Mouse (Mus musculus): Measurements from ENCODE around the gene Serpinb6c.
"Not testable (repeated sequence)": the region's sequence is repeated elsewhere in the genome, so short reads cannot be mapped to it uniquely, and the experiment has no call there.

Gene Serpinb6c

GRCm38 (mm10) chr13:33905176-33905954 is at the start of gene Serpinb6c:
Gene Serpinb6c, minus strand, starts transcription at chr13:33905708.
- DNase-seq = no peak

DNA sequence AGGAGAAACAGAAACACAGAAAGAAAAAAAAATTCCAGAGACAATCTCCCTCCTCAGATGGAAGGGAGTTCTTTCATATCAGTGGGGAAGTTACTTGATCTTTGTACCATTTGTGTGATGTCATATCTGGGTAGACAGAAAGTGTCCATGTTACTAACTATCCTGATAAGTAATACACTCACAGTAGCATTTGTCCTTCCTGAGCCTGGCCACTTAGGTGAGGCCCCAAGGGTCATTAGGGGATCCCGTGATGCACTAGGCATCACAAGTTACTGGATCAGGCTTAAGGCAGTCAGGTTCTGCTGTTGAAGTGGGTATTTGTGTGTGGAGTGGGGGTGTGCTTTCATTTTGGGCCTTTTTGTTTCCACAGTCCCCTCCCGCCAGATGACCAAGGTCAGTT is 47.4 kb upstream of the Serpinb6c start:
- DNase-seq = no peak

DNA sequence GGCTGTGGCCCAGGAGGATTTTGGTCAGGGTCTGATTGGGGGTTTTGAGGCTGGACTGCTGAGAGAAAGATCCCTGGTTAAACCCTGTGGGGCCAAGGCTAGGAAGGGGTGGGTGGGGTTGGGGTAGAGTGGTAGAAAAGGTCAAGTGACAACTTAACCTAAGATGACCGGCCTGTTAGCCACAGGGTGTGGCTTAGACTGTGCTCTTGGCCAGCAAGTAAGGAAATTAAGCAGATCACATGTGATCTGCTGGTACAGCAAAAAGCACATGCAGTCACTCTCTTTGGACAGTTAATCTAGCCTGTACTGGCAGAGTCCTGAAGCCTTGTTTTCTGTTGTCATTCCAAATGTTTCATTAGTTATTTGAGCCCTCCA is 46.6 kb upstream of the Serpinb6c start:
- DNase-seq = no peak

DNA sequence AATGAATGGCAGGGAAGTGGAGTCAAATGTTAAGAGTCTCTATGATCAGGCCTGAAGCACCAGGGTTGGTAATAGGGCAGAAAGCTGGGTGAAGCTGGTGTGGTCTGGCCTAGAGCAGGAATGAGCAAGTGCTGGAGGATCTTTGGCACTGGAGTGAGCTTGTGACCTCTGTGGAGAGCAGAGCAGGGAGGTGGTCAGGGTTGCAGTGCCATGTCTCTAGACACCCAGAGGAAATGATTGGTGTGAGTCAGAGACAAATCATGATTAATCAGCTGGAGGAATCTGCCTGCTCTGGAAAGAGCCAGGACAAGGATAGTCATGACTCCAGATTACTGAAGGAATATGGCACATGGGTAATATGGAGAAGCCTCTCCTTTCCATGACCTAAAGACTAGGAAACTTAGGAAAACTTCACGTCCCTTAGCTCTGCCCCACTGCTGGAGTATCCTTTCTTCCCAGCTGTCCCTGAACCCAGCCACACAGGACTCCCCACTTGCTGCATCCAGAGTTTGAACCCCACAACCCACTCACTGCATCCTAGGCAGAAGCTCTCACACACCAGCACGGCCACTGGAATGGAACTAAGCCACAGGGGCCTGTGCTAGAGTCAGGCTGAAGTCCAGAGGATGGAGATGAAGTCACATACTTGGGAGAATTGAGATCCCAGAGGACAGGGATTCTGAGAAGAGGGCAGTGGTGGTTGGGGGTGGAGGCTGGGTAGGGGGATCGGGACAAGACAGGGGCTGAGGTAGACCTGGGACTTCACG is 46.0 kb upstream of the Serpinb6c start:
- no peak for DNase-seq

DNA sequence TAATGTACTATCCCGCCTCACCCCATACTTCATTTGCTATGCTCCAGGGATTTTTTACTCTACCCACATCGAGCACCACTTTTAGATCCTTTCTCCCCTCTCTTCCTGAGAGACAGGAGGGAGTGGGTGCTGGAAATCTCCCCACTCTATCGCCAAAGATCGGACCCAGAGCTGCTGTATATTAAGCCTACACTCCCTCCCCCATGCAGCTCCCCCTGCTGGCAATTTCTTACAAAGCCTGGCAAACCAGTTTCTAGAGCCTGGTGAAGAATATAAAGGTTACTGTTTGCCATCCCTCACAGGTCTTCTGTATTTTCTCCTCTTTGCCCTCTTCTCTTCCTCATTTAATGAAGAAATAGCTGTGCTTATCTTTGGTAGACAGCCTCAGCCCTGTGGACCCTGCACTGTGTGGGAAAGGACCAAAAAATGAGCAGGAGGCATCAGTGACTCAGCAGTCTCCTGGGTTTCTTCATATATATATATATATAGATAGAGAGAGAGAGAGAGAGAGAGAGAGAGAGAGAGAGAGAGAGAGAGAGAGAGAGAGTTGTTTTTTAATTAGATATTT is 36.8 kb upstream of the Serpinb6c start:
- DNase-seq = peak; percentile 18

- no peak for DNase-seq
These were observed 35.8 kb upstream of the Serpinb6c start for GRCm38 (mm10) chr13:33941288-33941808.

DNA sequence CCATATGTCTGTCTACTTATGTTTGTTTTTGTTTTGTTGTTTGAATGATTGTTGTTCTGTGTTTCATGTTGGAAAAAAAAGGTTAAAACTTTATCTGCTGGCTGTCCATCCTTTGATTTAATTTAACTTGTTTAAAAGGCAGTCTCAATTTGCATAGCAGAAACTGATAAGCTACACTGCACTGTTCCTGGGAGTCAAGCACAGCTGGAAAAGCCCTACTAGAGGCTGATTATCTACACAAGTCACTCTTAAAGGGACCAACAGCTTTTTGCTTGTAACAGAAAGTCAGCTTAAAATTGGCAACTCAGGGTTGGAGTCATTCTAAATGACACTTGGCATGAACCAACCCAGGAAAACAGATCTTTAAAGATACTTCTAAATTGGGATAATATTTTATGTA is 32.1 kb upstream of the Serpinb6c start:
- not testable (repeated sequence) for DNase-seq

- no peak for DNase-seq
These were observed 31.6 kb upstream of the Serpinb6c start for GRCm38 (mm10) chr13:33937151-33937550.

DNA sequence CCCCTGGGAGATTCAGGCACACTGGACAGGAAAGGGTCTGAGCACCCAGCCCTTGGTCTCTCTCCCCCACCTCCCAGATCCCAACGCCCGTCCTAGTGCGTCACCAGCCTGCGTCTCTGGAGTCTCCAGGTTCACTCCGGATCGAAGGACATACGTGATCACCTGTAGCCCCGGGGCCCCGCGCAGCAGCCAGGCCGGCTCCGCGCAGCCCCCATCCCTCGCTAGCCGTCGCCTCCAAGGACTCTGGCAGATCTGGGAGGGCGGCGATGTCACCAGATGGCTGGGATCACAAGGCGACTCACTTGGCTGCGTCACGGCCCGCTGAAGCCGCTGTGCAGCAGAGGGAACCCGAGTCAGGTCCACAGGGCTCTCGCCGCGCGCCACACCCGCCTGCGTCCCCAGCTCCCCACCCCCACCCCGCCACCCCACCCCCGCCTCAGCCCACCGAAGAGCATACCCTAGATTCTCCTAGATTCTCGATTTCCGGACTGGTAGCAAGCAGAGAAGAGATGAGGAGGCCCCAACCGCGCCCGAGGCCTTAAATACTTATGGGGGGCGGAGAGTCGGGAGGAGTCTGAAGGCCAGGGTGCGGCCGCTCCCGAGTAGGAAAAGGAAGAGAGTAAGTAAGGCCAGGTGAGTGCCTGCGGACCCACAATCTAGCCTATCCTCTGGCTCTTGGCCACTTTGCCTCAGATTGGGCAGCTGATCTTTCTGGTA is 30.1 kb upstream of the Serpinb6c start:
- no peak for DNase-seq

DNA sequence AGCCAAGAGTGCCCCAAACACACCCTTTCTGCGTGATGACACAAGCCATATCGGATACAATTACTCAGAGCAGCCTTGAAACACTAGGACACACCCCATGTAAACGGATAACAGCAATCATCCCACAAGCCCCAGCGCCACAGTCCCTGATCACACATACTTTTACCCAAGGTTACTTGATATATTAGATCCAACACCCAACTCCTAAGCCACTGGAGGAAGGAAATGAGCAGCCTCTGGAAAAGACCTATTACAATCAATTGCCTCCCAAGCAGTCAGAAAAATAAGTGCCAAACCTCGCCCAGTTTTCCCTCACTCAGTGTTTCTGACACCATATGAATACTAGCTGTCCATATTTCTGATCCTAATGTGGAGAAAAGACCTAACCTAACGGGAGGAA is 29.2 kb upstream of the Serpinb6c start:
- no peak for DNase-seq

GRCm38 (mm10) chr13:33930912-33931311 is 25.4 kb upstream of the Serpinb6c start:
- no peak for DNase-seq

GRCm38 (mm10) chr13:33930281-33930680 is 24.8 kb upstream of the Serpinb6c start:
- DNase-seq = no peak

GRCm38 (mm10) chr13:33921699-33922098 is 16.2 kb upstream of the Serpinb6c start:
- no peak for DNase-seq

- no peak for DNase-seq
These were observed 15.5 kb upstream of the Serpinb6c start for GRCm38 (mm10) chr13:33921041-33921440.

DNA sequence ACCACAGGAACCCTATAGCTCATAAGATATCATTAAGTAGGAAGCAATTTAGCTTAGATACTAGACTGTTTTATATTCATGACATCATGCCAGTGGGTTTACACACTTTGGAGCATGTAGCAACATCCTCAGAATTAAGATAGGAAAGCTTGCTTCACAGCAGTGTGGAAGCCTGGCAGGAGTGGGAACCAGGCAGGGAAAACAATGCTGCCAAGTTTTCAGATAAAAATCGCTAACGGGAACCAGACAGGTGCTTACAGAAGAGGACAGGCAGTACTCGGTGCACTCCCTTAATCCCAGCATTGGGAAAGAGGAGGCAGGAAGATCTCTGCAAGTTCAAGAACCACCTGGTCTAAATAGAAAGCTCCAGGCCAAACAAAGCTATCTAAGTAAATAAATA is 1.3 kb upstream of the Serpinb6c start:
- DNase-seq = no peak

GRCm38 (mm10) chr13:33903290-33903689 is 2.2 kb downstream of the Serpinb6c start:
- no peak for DNase-seq

DNA sequence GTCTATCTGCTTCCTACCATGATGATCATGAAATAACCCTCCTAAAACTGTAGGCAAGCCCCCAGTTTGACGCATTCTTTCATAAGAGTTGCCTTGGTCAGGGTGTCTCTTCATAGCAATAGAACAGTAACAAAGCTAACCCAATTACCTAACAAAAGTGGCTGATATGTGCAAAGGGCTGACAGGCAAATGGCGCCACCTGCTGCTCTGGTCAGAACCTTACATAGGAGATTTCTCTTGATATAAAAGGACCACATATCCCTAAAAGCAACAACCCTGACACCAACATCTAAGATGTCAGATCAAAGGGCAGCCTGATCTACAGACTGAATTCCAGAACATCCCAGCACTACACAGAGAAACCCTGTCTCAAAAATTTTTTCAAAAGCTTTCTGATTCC is 11.3 kb downstream of the Serpinb6c start:
- DNase-seq = peak; percentile 6

GRCm38 (mm10) chr13:33843308-33843707 is 62.2 kb downstream of the Serpinb6c start, which contains the start of gene Serpinb6e:
Gene Serpinb6e, minus strand, starts transcription at chr13:33843408.
- no peak for DNase-seq

DNA sequence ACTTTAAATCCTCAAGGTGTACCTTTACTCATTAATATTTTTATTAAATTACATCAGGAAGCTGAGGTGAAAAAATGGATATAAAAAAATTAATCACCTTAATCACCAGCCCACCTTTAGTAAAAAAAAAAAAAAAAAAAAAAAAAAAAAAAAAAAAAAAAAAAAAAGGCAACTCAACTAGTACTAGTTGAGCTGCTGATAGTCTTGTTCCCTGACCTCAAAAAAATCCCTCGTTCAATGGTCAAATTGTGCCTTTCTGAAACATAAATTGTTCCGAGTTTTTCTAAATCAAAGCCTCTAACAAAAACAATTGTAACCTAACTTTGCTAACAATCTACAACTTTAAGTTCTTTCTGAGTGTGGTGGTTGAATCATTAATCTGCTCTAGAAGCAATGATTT is 74.8 kb downstream of the Serpinb6c start:
- no peak for DNase-seq

All from thymus, postnatal 25 days (tissue).